Mouse (Mus musculus) regulatory T cell (primary cell): ENCODE data around the gene Gm21767.
"Not testable (repeated sequence)": the region's sequence is repeated elsewhere in the genome, so short reads cannot be mapped to it uniquely, and the experiment has no call there.

ENCODE experiments used
- in situ Hi-C: fragments of 300-600 bp; cut with MboI, MseI; formaldehyde crosslinking; loops from one replicate; pipeline ENCODE4 v1.15.1; 2025; ENCODE audit warnings: high pct_unique_total_duplicates

The Gm21767 gene

DNA sequence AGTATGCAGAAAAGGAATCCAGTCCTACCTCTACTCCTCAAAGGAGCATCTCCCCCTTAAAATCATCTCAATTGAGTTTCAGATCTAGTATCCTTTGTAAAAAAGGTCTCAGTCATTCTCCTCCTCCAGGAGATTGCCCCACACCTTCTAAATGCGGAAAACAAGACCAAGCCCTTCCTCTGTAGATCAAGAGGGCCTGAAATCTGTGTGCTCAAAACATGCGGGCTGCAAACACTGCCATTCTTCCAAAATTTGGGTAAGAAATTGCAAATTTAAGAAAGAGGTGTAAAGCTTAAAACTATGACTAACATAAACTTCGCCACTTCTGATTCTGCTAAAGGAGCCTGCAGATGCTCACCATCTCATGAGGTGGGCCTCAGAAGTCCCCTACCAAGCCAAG lies at the start of gene Gm21767:
TSS of gene Gm21767 (plus strand) at position 301 of the 400 bp plus-strand sequence.
- in situ Hi-C loops, result not testable (repeated sequence)
